Mouse (Mus musculus) limb, embryonic 10.5 days (tissue): ENCODE results near the gene Gm17067. TPM values are rescaled to one million over a fixed set of nuclear protein-coding genes. Genes with fewer than 3 reads are reported as not detected.
"Not testable (repeated sequence)": the region's sequence is repeated elsewhere in the genome, so short reads cannot be mapped to it uniquely, and the experiment has no call there.

Experiments used
- DNase-seq: peaks from one replicate; pipeline ENCODE4 v3.0.0-alpha.2; 2017; ENCODE audit warnings: low spot score
- H3K27ac ChIP-seq: fragments of 300-500 bp; sonication (generic); 2 replicates; pipeline ENCODE4 v1.5.1; 2016; ENCODE audit warnings: mild to moderate bottlenecking
- H3K27me3 ChIP-seq: fragments of 300-500 bp; sonication (generic); 2 replicates; pipeline ENCODE4 v1.6.1; 2016; ENCODE audit warnings: low read depth, mild to moderate bottlenecking; ENCODE audit not compliant: poor library complexity, severe bottlenecking
- H3K36me3 ChIP-seq: fragments of 300-500 bp; sonication (generic); 2 replicates; pipeline ENCODE4 v1.6.1; 2016; ENCODE audit warnings: mild to moderate bottlenecking, moderate library complexity
- H3K4me1 ChIP-seq: fragments of 300-500 bp; sonication (generic); 2 replicates; pipeline ENCODE4 v1.6.1; 2016
- H3K4me3 ChIP-seq: fragments of 300-500 bp; sonication (generic); 2 replicates; pipeline ENCODE4 v1.5.1; 2016; ENCODE audit warnings: mild to moderate bottlenecking, moderate library complexity
- H3K9me3 ChIP-seq: fragments of 300-500 bp; sonication (generic); replicated peaks from 2 replicates; pipeline ENCODE4 v1.6.1; 2016; ENCODE audit warnings: mild to moderate bottlenecking
- WGBS: fragments of 180-500 bp; shearing (Covaris S2); methylation state at CpG from one replicate; pipeline ENCODE4 v1.1.7; 2016; 5-methylcytosine and 5-hydroxymethylcytosine counted together
- polyA plus RNA-seq: library from polyadenylated mRNA; unstranded; fragments of >200 nt; fragmentation: Nextera tagmentation; extraction: Ambion mirVana; gene quantifications from 2 replicates; pipeline ENCODE4 v1.2.1, GENCODE M21; 2016

The Gm17067 gene
- polyA plus RNA-seq, result not detected in 2 replicates

- WGBS, result 95% methylated on average over 4 of the region's 4 CpGs
- not testable (repeated sequence) for H3K27me3 ChIP-seq, DNase-seq, H3K4me3 ChIP-seq, H3K27ac ChIP-seq, H3K4me1 ChIP-seq, H3K36me3 ChIP-seq, H3K9me3 ChIP-seq
Observed at GRCm38 (mm10) chr7:42726917-42727316, at the start of gene Gm17067. Gene Gm17067, minus strand, starts transcription at chr7:42727017.

DNA sequence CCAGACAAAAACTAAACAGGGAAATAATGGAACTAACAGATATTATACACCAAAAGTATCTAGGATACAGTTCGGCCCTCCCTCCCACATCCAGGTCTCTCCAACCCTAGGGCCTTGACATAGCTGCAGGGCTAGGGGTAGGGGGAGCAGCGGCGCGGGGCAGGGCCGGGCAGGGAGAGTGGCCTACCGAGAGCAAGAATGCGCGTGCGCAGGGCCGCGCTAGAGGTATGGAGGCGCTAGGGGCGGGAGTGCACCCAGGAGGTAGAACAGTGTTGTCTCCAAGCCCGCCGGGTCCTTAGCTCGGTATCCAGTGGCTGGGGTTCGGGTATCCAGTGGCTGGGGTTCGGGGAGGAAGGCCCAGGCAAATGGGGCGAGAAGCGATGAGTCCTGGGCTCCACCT, 23.0 kb upstream of the Gm17067 start:
- no peaks in the 10 kb centered on the region for H3K27me3 ChIP-seq
- no peaks in the 10 kb centered on the region for H3K4me1 ChIP-seq
- no peak overlapping the region for H3K4me3 ChIP-seq
- no peaks in the 10 kb centered on the region for H3K9me3 ChIP-seq
- WGBS, result 54% methylated on average over 19 of the region's 20 CpGs
- no peaks in the 10 kb centered on the region for H3K36me3 ChIP-seq
- no peak overlapping the region for H3K27ac ChIP-seq
- DNase-seq, result no peak

DNA sequence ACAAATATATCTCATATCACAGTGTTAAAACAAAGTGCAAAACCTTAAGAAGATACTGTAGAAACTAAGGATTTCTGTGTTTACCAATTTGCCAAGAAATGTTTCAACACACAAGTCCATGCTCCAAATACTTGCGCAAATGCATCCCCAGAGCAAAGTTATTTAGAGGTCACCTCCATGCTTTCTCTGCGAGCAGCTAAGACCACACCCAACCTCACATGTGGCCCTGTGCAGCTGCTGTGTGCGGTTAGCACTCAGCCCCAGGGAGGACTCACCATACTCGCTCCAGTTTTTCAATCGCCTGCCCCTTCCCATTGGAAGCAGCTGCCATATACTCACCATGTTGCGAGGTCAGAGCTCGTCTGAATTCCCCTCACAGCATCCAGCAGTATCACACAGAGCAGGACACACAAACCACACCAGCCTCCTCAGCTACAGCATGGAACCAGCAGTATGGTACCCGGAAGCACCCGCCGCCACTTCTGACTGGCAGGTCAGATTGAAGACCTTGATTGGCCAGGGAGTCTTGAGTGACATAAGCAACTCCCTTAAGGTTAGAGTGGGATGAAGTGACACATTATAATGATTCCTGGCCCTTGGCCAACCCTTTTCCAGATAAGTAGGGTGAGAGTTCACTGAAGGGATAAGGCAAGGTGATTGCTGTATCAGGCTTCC, 11.9 kb upstream of the Gm17067 start:
- Histone ChIP-seq H3K27ac (no peak overlapping the region), H3K4me3 (no peak overlapping the region), H3K36me3 (no peaks in the 10 kb centered on the region), H3K4me1 (no peaks in the 10 kb centered on the region), H3K27me3 (no peaks in the 10 kb centered on the region), H3K9me3 (no peaks in the 10 kb centered on the region)
- no peak for DNase-seq
- WGBS, result 87% methylated on average over 10 of the region's 10 CpGs

- not testable (repeated sequence) for DNase-seq, H3K27me3 ChIP-seq, H3K9me3 ChIP-seq, H3K36me3 ChIP-seq, H3K4me1 ChIP-seq
- whole genome bisulfite sequencing, result 1% methylated on average over 4 of the region's 4 CpGs
- peak overlapping the region; percentile 57 for H3K4me3 ChIP-seq
- H3K27ac ChIP-seq, result peak overlapping the region; percentile 78
Observed at GRCm38 (mm10) chr7:42693251-42693650, 33.6 kb downstream of the Gm17067 start.

GRCm38 (mm10) chr7:42692362-42693158, 34.3 kb downstream of the Gm17067 start, which contains the start of gene Zfp975:
Gene Zfp975, minus strand, starts transcription at chr7:42692742.
- Histone ChIP-seq H3K27ac (peak within 1 kb of the TSS; percentile 78), H3K4me3 (peak within 1 kb of the TSS; percentile 57)
- H3K27me3 ChIP-seq, H3K36me3 ChIP-seq, H3K4me1 ChIP-seq, H3K9me3 ChIP-seq: not testable (repeated sequence)
- WGBS, result under 1% methylated on average over 23 of the region's 23 CpGs
- peak; percentile 72 for DNase-seq

- WGBS, result 91% methylated on average over 6 of the region's 6 CpGs
Observed at GRCm38 (mm10) chr7:42680081-42680480, 46.7 kb downstream of the Gm17067 start.

DNA sequence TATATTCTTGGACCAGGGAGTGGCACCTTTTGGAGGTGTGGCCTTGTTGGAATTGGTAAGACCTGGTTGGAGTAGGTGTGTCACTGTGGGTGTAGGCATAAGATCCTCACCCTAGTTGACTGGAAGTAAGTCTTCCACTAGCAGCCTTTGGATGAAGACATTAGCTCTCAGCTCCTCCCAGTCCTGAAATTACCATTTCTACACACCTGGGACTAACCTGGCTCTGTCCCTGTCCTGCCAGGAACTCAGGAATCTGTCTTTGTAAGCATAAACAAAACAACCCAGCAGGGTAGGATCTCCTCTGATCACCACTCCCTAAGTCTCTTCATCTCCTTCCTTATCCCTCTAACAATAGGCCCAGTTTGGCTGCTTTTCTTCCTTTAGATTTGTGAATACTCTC, 47.2 kb downstream of the Gm17067 start:
- not testable (repeated sequence) for H3K9me3 ChIP-seq, H3K27ac ChIP-seq, H3K36me3 ChIP-seq, H3K4me3 ChIP-seq, DNase-seq, H3K4me1 ChIP-seq, H3K27me3 ChIP-seq

More at GRCm38 (mm10) chr7:42680081-42680480, 46.7 kb downstream of the Gm17067 start:
- H3K9me3 ChIP-seq, H3K27me3 ChIP-seq, H3K4me3 ChIP-seq, DNase-seq, H3K27ac ChIP-seq, H3K4me1 ChIP-seq, H3K36me3 ChIP-seq: not testable (repeated sequence)

- WGBS, result 70% methylated on average over 5 of the region's 5 CpGs
- H3K4me3 ChIP-seq, H3K4me1 ChIP-seq, H3K27me3 ChIP-seq, H3K9me3 ChIP-seq, H3K27ac ChIP-seq, DNase-seq: not testable (repeated sequence)
- H3K36me3 ChIP-seq, result peaks cover 40% of the 10 kb centered on the region
Observed at GRCm38 (mm10) chr7:42660140-42660539, 66.7 kb downstream of the Gm17067 start.

Other genes with a start within 250 kb of the Gm17067 start
- 17.4 and 19.4 TPM in 2 replicates for gene Zfp141, start 221.3 kb downstream of the Gm17067 start, polyA plus RNA-seq
- gene Gm21028, start 148.4 kb downstream of the Gm17067 start, polyA plus RNA-seq, result not detected in 2 replicates
- gene Zfp977, start 134.5 kb downstream of the Gm17067 start, polyA plus RNA-seq, result 1.6 and 1.9 TPM in 2 replicates
- 4.5 and 6.0 TPM in 2 replicates for gene Zfp976, start 84.4 kb downstream of the Gm17067 start, polyA plus RNA-seq
- gene Zfp975, start 34.3 kb downstream of the Gm17067 start, polyA plus RNA-seq, result 9.8 and 12.2 TPM in 2 replicates
- gene Vmn2r62, start 66.5 kb upstream of the Gm17067 start, polyA plus RNA-seq, result not detected in 2 replicates
- not detected in 2 replicates for gene Gm2381, start 140.2 kb upstream of the Gm17067 start, polyA plus RNA-seq
- not detected in 2 replicates for gene Vmn2r63, start 206.8 kb upstream of the Gm17067 start, polyA plus RNA-seq